Mouse (Mus musculus): ENCODE measurements around the gene Gigyf1.

- TF ChIP-seq CTCF (IDR thresholded peaks at IDR 0.05; ENCODE audit: low read depth) = 0 out of 2 replicates have a peak, but pooled peaks have one; percentile 3
- TF ChIP-seq EP300 (optimal IDR thresholded peaks at IDR 0.05) = no peak
Observed at GRCm38 (mm10) chr5:137529221-137529995, 11.1 kb downstream of the Gigyf1 start.
